Mouse (Mus musculus) heart, adult 2 months (tissue): Measurements from ENCODE around the gene 1110002E22Rik. TPM values are rescaled to one million over a fixed set of nuclear protein-coding genes. Genes with fewer than 3 reads are reported as not detected.

Experiments
- DNase-seq, 2 experiments: peaks; one replicate each; pipeline ENCODE4 v3.0.0; 2021
- H3K27ac ChIP-seq: fragments of 200-600 bp; 2 replicates; pipeline ENCODE4 v1.8.1; 2022
- H3K27me3 ChIP-seq: fragments of 200-500 bp; 2 replicates; pipeline ENCODE4 v1.6.1; 2012; ENCODE audit warnings: mild to moderate bottlenecking, low read length, inconsistent platforms, mixed read lengths; ENCODE audit not compliant: control insufficient read depth, insufficient read depth
- H3K36me3 ChIP-seq: fragments of 200-500 bp; 2 replicates; pipeline ENCODE4 v1.6.1; 2012; ENCODE audit warnings: low read length, inconsistent platforms; ENCODE audit not compliant: control insufficient read depth, insufficient read depth
- H3K4me1 ChIP-seq: fragments of 200-500 bp; 2 replicates; pipeline ENCODE4 v1.6.1; 2011; ENCODE audit warnings: low read length; ENCODE audit not compliant: control insufficient read depth, insufficient read depth
- H3K4me3 ChIP-seq: fragments of 200-600 bp; 2 replicates; pipeline ENCODE4 v1.8.1; 2022
- H3K79me2 ChIP-seq: fragments of 200-500 bp; replicated peaks from 2 replicates; pipeline ENCODE4 v1.6.1; 2012; ENCODE audit warnings: mild to moderate bottlenecking, inconsistent platforms, low read length, moderate library complexity, mixed read lengths; ENCODE audit not compliant: control insufficient read depth, insufficient read depth
- H3K9ac ChIP-seq: fragments of 200-500 bp; 2 replicates; pipeline ENCODE4 v1.6.1; 2012; ENCODE audit warnings: low read depth, mild to moderate bottlenecking, control low read depth, inconsistent platforms, low read length, mixed read lengths
- CTCF ChIP-seq: fragments of 200-600 bp; IDR thresholded peaks from 2 replicates; pipeline ENCODE4 v1.8.1; 2022; ENCODE audit warnings: antibody characterized with exemption, mild to moderate bottlenecking, moderate library complexity
- EP300 ChIP-seq: fragments of 200-500 bp; IDR thresholded peaks from 2 replicates; pipeline ENCODE4 v1.6.1; 2011; ENCODE audit warnings: low read depth, low read length, control low read depth; ENCODE audit not compliant: insufficient read depth
- POLR2A ChIP-seq: fragments of 200-500 bp; IDR thresholded peaks from 2 replicates; pipeline ENCODE4 v1.6.1; 2011; ENCODE audit warnings: mild to moderate bottlenecking, low read depth, low read length, control low read depth; ENCODE audit not compliant: insufficient read depth
- WGBS: fragments of 180-500 bp; shearing (Covaris S2); methylation state at CpG from one replicate; pipeline ENCODE4 v1.1.7; 2018; 5-methylcytosine and 5-hydroxymethylcytosine counted together
- intact Hi-C: fragments of 180-260 bp; cut with DNase I; formaldehyde crosslinking; loops from one replicate; pipeline ENCODE4 v1.15.1; 2025
- polyA plus RNA-seq: library from polyadenylated mRNA; depleted of rRNA; stranded (reverse); fragments of >200 nt; gene quantifications from 2 replicates; pipeline ENCODE4 v1.2.3, GENCODE M21; 2012
- total RNA-seq, 2 experiments: library from RNA; stranded (reverse); gene quantifications; 2 replicates each; pipeline ENCODE4 v1.2.3; 2021

1110002E22Rik gene
- total and polyA plus RNA-seq, 3 experiments = 14.7 to 48.8 (median 48.1) TPM

- H3K4me1 ChIP-seq = peaks cover 3% of the 10 kb centered on the region; the same call in 1 of the 2 replicates
- no peak overlapping the region for H3K9ac ChIP-seq
- TF ChIP-seq CTCF (no peak), POLR2A (no peak), EP300 (no peak)
- H3K79me2 ChIP-seq = no peaks in the 10 kb centered on the region
- H3K36me3 ChIP-seq = peaks cover 2% of the 10 kb centered on the region
- WGBS = 60% methylated on average over 5 of the region's 5 CpGs
- DNase-seq = no peak
- intact Hi-C loops = loop anchor here (2.0 kb wide), 1 partner anchor 37 kb away; the partner anchor contains the start of gene 1110002E22Rik
- peak overlapping the region; percentile 87 for H3K27ac ChIP-seq
- no peak overlapping the region for H3K4me3 ChIP-seq
- no peaks in the 10 kb centered on the region for H3K27me3 ChIP-seq
Measured at GRCm38 (mm10) chr3:138027575-138028362, 37.1 kb upstream of the 1110002E22Rik start.

GRCm38 (mm10) chr3:138029351-138029750 is 35.5 kb upstream of the 1110002E22Rik start:
- Histone ChIP-seq H3K27me3 (no peaks in the 10 kb centered on the region), H3K36me3 (peaks cover 2% of the 10 kb centered on the region), H3K9ac (no peak overlapping the region), H3K4me3 (no peak overlapping the region), H3K4me1 (peaks cover 3% of the 10 kb centered on the region; the same call in 1 of the 2 replicates), H3K27ac (peak overlapping the region; percentile 84), H3K79me2 (no peaks in the 10 kb centered on the region)
- TF ChIP-seq CTCF (no peak), EP300 (peak; percentile 84), POLR2A (0 out of 2 replicates have a peak, but pooled peaks have one; percentile 14)
- peak; percentile 66 to 80 for DNase-seq
- 56% methylated on average over 5 of the region's 5 CpGs for WGBS
- intact Hi-C loops = loop anchor here (2.0 kb wide), 1 partner anchor 35 kb away; the partner anchor contains the start of gene 1110002E22Rik

DNA sequence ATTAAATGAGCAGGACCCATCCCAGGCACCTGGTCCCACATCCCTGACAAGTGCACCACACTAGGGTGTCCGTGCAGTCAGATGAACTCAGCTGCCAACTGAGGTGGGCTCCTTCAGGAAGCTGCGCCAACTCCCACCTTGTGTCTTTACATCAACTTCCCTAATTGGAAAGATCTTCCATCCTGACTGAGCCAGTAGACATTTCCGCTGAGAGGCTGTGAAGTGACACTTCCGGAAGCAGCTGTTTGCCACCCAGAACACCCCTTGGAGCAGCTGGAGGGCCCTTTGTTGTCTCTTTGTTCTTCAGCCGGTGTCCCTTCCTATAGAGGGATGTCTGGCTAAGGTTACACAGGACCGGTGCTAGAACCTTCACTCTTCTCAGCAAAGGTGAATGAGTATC is 34.3 kb upstream of the 1110002E22Rik start:
- no peak overlapping the region for H3K27ac ChIP-seq
- intact Hi-C loops = no loop called here
- peaks cover 3% of the 10 kb centered on the region; the same call in 1 of the 2 replicates for H3K4me1 ChIP-seq

GRCm38 (mm10) chr3:138033986-138034385 is 30.9 kb upstream of the 1110002E22Rik start:
- H3K36me3 ChIP-seq = no peaks in the 10 kb centered on the region
- peaks cover 2% of the 10 kb centered on the region; the same call in 1 of the 2 replicates for H3K4me1 ChIP-seq
- no peak for DNase-seq
- 61% methylated on average over 6 of the region's 6 CpGs for WGBS
- intact Hi-C loops = no loop called here
- no peak overlapping the region for H3K9ac ChIP-seq
- H3K79me2 ChIP-seq = no peaks in the 10 kb centered on the region
- no peak overlapping the region for H3K4me3 ChIP-seq
- no peak overlapping the region for H3K27ac ChIP-seq
- H3K27me3 ChIP-seq = no peaks in the 10 kb centered on the region
- TF ChIP-seq EP300 = no peak
- TF ChIP-seq POLR2A = no peak
- TF ChIP-seq CTCF = no peak

More for the DNA sequence above, 34.3 kb upstream of the 1110002E22Rik start:
- Histone ChIP-seq H3K36me3 (peaks cover 2% of the 10 kb centered on the region), H3K4me3 (no peak overlapping the region), H3K9ac (no peak overlapping the region), H3K79me2 (no peaks in the 10 kb centered on the region), H3K27me3 (no peaks in the 10 kb centered on the region)
- DNase-seq = no peak
- 65% methylated on average over 6 of the region's 6 CpGs for WGBS
- TF ChIP-seq POLR2A (no peak), CTCF (no peak), EP300 (no peak)

- 0 out of 2 replicates have a peak, but pooled peaks cover 4% of the 10 kb centered on the region for H3K36me3 ChIP-seq
- intact Hi-C loops = no loop called here
- H3K4me3 ChIP-seq = no peak overlapping the region
- no peaks in the 10 kb centered on the region for H3K27me3 ChIP-seq
- peaks cover 2% of the 10 kb centered on the region; the same call in 1 of the 2 replicates for H3K4me1 ChIP-seq
- TF ChIP-seq CTCF (no peak), POLR2A (no peak), EP300 (no peak)
- DNase-seq = no peak
- 54% methylated on average over 2 of the region's 2 CpGs for WGBS
- H3K9ac ChIP-seq = no peak overlapping the region
- peak overlapping the region; percentile 70 for H3K27ac ChIP-seq
- no peaks in the 10 kb centered on the region for H3K79me2 ChIP-seq
Measured at GRCm38 (mm10) chr3:138040938-138041337, 23.9 kb upstream of the 1110002E22Rik start.
